Mouse (Mus musculus) stomach, postnatal 0 days (tissue): ENCODE results near the gene Gm4881.

ENCODE experiments used
- CTCF ChIP-seq: IDR thresholded peaks from 2 replicates; pipeline ENCODE4 v1.5.1; 2016; ENCODE audit warnings: antibody characterized with exemption, low read depth, mild to moderate bottlenecking, moderate library complexity
- EP300 ChIP-seq: optimal IDR thresholded peaks from 2 replicates; pipeline ENCODE3; 2016; ENCODE audit warnings: antibody characterized with exemption

GRCm38 (mm10) chr7:24890281-24891216 is 53.7 kb downstream of the Gm4881 start:
- peak; percentile 99 for TF ChIP-seq CTCF
- no peak for TF ChIP-seq EP300
